Mouse (Mus musculus) embryonic facial prominence, embryonic 11.5 days (tissue): ENCODE measurements at regions not wholly inside any gene's neighbourhood (a gene's known extent, or its start where the extent isn't known, plus 50 kb on each side); places are given as distances from the start of the nearest gene placed in this dataset.

Source experiments
- ATAC-seq: fragments of 200-750 bp; cut with Nextera tagmentation; replicated peaks from 2 replicates; pipeline ENCODE4 v1.8.0; 2017; ENCODE audit warnings: low read depth; ENCODE audit not compliant: insufficient number of reproducible peaks, low FRiP score, low TSS enrichment
- DNase-seq: peaks from one replicate; pipeline ENCODE4 v3.0.0-alpha.2; 2015; ENCODE audit warnings: low spot score
- H3K27ac ChIP-seq: fragments of 300-500 bp; sonication (generic); replicated peaks from 2 replicates; pipeline ENCODE4 v1.5.1; 2014; ENCODE audit warnings: mild to moderate bottlenecking, low read depth, low read length, control low read depth
- H3K27me3 ChIP-seq: fragments of 300-500 bp; sonication (generic); 2 replicates; pipeline ENCODE4 v1.6.1; 2014; ENCODE audit warnings: mild to moderate bottlenecking, low read length, moderate library complexity, mixed read lengths; ENCODE audit not compliant: control insufficient read depth, insufficient read depth
- H3K36me3 ChIP-seq: fragments of 300-500 bp; sonication (generic); replicated peaks from 2 replicates; pipeline ENCODE4 v1.6.1; 2014; ENCODE audit warnings: low read depth, mild to moderate bottlenecking, low read length, moderate library complexity, mixed read lengths; ENCODE audit not compliant: control insufficient read depth, insufficient read depth
- H3K4me1 ChIP-seq: fragments of 300-500 bp; sonication (generic); 2 replicates; pipeline ENCODE4 v1.6.1; 2014; ENCODE audit warnings: low read length, mixed read lengths; ENCODE audit not compliant: control insufficient read depth, insufficient read depth
- H3K4me2 ChIP-seq: fragments of 300-500 bp; sonication (generic); 2 replicates; pipeline ENCODE4 v1.6.1; 2014; ENCODE audit warnings: low read depth, mild to moderate bottlenecking, control low read depth, low read length, moderate library complexity
- H3K4me3 ChIP-seq: fragments of 300-500 bp; sonication (generic); 2 replicates; pipeline ENCODE4 v1.5.1; 2014; ENCODE audit warnings: low read depth, low read length, control low read depth
- H3K9ac ChIP-seq: fragments of 300-500 bp; sonication (generic); replicated peaks from 2 replicates; pipeline ENCODE4 v1.6.1; 2014; ENCODE audit warnings: mild to moderate bottlenecking, control low read depth, low read length
- H3K9me3 ChIP-seq: fragments of 300-500 bp; sonication (generic); replicated peaks from 2 replicates; pipeline ENCODE4 v1.6.1; 2016; ENCODE audit warnings: mild to moderate bottlenecking, low read length, inconsistent platforms, mixed read lengths; ENCODE audit not compliant: control insufficient read depth
- WGBS: fragments of 180-500 bp; shearing (Covaris S2); extraction: QIAGEN DNeasy Blood & Tissue Kit; methylation state at CpG from one replicate; pipeline ENCODE4 v1.1.7; 2014; 5-methylcytosine and 5-hydroxymethylcytosine counted together

DNA sequence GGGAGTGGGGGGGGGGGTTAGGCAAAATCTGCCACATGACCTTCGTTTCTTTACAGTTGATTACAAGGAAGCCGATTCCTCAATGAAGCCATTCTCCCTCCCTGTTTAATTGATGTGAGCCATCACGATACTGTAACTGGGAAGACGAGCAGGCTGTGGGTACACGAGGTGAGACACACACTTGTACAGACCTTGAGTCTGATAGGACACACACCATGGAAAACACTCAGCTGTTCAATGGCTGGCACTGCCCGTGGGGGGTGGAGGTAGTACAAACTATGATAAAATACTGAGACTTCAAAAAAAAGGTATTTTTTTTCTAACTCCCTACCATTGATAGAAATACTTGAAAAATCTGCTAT lies 257.3 kb upstream of the Adgrl2 start:
- WGBS, result 78% methylated on average over 6 of the region's 6 CpGs
- Histone ChIP-seq H3K4me1 (no peaks in the 10 kb centered on the region), H3K27ac (no peak overlapping the region), H3K27me3 (no peaks in the 10 kb centered on the region), H3K36me3 (no peaks in the 10 kb centered on the region), H3K4me2 (no peak overlapping the region), H3K9me3 (no peaks in the 10 kb centered on the region), H3K4me3 (no peak overlapping the region), H3K9ac (no peak overlapping the region)
- ATAC-seq (no peak), DNase-seq (no peak)

GRCm38 (mm10) chr3:149246935-149247625 lies 256.7 kb upstream of the Adgrl2 start:
- no peak overlapping the region for H3K4me2 ChIP-seq
- H3K9ac ChIP-seq, result no peak overlapping the region
- H3K4me3 ChIP-seq, result no peak overlapping the region
- DNase-seq (no peak), ATAC-seq (no peak)
- WGBS, result 61% methylated on average over 10 of the region's 10 CpGs
- no peak overlapping the region for H3K27ac ChIP-seq
- no peaks in the 10 kb centered on the region for H3K9me3 ChIP-seq
- H3K27me3 ChIP-seq, result no peaks in the 10 kb centered on the region
- H3K36me3 ChIP-seq, result no peaks in the 10 kb centered on the region
- H3K4me1 ChIP-seq, result no peaks in the 10 kb centered on the region

DNA sequence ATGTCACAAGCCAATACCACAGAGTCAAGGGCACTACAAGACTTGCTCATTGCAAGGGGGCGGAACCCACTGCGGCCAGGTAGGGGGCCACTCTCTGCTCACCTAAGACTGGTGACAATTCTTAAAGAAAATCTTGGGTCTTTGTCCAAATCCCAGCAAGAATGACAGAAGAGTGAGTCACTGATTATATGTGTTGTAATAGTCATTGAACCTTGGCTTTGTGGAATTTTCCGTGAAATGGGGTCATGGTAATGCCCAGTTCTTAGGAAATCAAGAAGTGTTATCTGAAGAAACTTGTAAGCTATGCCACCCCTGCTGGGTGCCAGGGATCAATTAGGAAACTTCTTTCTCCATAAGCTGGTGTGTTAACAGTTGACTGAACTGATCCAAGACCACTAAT lies 249.3 kb upstream of the Adgrl2 start:
- no peak overlapping the region for H3K9ac ChIP-seq
- 94% methylated on average over 3 of the region's 3 CpGs for WGBS
- no peak overlapping the region for H3K4me3 ChIP-seq
- H3K27ac ChIP-seq, result no peak overlapping the region
- H3K9me3 ChIP-seq, result no peaks in the 10 kb centered on the region
- ATAC-seq (no peak), DNase-seq (no peak)
- no peaks in the 10 kb centered on the region for H3K36me3 ChIP-seq
- H3K4me1 ChIP-seq, result no peaks in the 10 kb centered on the region
- no peaks in the 10 kb centered on the region for H3K27me3 ChIP-seq
- H3K4me2 ChIP-seq, result no peak overlapping the region

DNA sequence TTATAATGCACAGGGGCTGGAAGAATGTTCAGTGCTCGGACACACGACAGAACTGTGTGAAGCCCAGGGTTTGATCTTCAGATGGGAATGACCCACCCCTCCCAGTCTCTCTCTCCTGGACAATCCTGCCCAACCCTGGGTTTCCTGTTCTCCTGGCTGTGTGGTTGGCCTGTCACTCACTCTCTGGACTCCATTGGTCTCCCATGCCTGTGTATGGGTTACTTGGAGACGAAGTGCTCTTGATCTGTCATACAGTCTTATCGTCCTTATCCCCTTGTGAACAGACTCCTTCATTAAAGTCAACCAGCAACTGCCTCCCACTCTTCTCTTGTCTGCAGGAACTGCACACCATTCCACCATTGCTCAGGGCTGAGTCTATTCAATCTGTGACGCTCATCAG lies 247.7 kb upstream of the Adgrl2 start:
- no peak for DNase-seq
- no peak overlapping the region for H3K9ac ChIP-seq
- no peak overlapping the region for H3K4me3 ChIP-seq
- no peaks in the 10 kb centered on the region for H3K9me3 ChIP-seq
- H3K4me1 ChIP-seq, result no peaks in the 10 kb centered on the region
- H3K4me2 ChIP-seq, result no peak overlapping the region
- ATAC-seq, result no peak
- 82% methylated on average over 5 of the region's 5 CpGs for WGBS
- H3K27ac ChIP-seq, result no peak overlapping the region
- no peaks in the 10 kb centered on the region for H3K27me3 ChIP-seq
- no peaks in the 10 kb centered on the region for H3K36me3 ChIP-seq

- DNase-seq (no peak), ATAC-seq (no peak)
- no peak overlapping the region for H3K9ac ChIP-seq
- no peaks in the 10 kb centered on the region for H3K36me3 ChIP-seq
- no peak overlapping the region for H3K4me2 ChIP-seq
- no peaks in the 10 kb centered on the region for H3K4me1 ChIP-seq
- 90% methylated on average over 3 of the region's 3 CpGs for WGBS
- H3K27me3 ChIP-seq, result no peaks in the 10 kb centered on the region
- H3K27ac ChIP-seq, result no peak overlapping the region
- H3K9me3 ChIP-seq, result no peaks in the 10 kb centered on the region
- no peak overlapping the region for H3K4me3 ChIP-seq
These were observed 244.8 kb upstream of the Adgrl2 start for GRCm38 (mm10) chr3:149235183-149235582.

- DNase-seq (no peak), ATAC-seq (no peak)
- Histone ChIP-seq H3K36me3 (no peaks in the 10 kb centered on the region), H3K4me1 (no peaks in the 10 kb centered on the region), H3K9me3 (no peaks in the 10 kb centered on the region), H3K9ac (no peak overlapping the region), H3K27ac (no peak overlapping the region), H3K4me2 (no peak overlapping the region), H3K4me3 (no peak overlapping the region), H3K27me3 (no peaks in the 10 kb centered on the region)
- 89% methylated on average over 8 of the region's 8 CpGs for WGBS
These were observed 243.4 kb upstream of the Adgrl2 start for GRCm38 (mm10) chr3:149233691-149234131.

- H3K9ac ChIP-seq, result no peak overlapping the region
- ATAC-seq (no peak), DNase-seq (no peak)
- no peaks in the 10 kb centered on the region for H3K4me1 ChIP-seq
- H3K9me3 ChIP-seq, result no peaks in the 10 kb centered on the region
- no peaks in the 10 kb centered on the region for H3K36me3 ChIP-seq
- H3K4me2 ChIP-seq, result no peak overlapping the region
- no peaks in the 10 kb centered on the region for H3K27me3 ChIP-seq
- no peak overlapping the region for H3K4me3 ChIP-seq
- no peak overlapping the region for H3K27ac ChIP-seq
- 83% methylated on average over 7 of the region's 7 CpGs for WGBS
These were observed 242.9 kb upstream of the Adgrl2 start for GRCm38 (mm10) chr3:149233191-149233641.

DNA sequence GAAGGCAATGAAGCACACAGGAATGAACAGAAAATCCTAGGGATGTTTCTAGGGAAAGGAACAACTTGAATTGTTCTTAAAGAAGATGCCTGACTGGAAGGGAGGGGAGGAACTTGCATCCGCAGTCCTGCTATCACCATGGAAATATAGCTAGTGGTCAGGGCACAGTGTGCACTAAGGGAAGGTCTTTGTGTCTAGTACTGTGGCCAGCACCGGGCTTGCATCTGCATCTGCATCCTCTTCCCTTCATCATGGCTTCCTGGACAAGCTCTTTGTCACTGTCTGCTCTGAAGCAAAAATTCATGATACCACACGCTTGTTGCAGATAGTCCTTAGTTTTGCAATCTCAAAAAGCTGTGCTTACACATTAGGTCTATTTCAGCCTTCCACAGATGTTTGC lies 241.0 kb upstream of the Adgrl2 start:
- H3K9me3 ChIP-seq, result no peaks in the 10 kb centered on the region
- no peaks in the 10 kb centered on the region for H3K36me3 ChIP-seq
- H3K27ac ChIP-seq, result no peak overlapping the region
- no peaks in the 10 kb centered on the region for H3K27me3 ChIP-seq
- 94% methylated on average over 3 of the region's 3 CpGs for WGBS
- no peaks in the 10 kb centered on the region for H3K4me1 ChIP-seq
- H3K9ac ChIP-seq, result no peak overlapping the region
- no peak overlapping the region for H3K4me2 ChIP-seq
- DNase-seq (no peak), ATAC-seq (no peak)
- no peak overlapping the region for H3K4me3 ChIP-seq
